Mouse (Mus musculus) limb, embryonic 14.5 days (tissue): ENCODE measurements at regions not wholly inside any gene's neighbourhood (a gene's known extent, or its start where the extent isn't known, plus 50 kb on each side); places are given as distances from the start of the nearest gene placed in this dataset.

Experiments
- ATAC-seq: fragments of 200-750 bp; cut with Nextera tagmentation; 2 replicates; pipeline ENCODE4 v1.8.0; 2017; ENCODE audit warnings: low read depth, moderate number of reproducible peaks, moderate TSS enrichment; ENCODE audit not compliant: low FRiP score
- DNase-seq: peaks from one replicate; pipeline ENCODE4 v3.0.0-alpha.2; 2015; ENCODE audit warnings: low spot score
- H3K27ac ChIP-seq: fragments of 300-500 bp; sonication (generic); replicated peaks from 2 replicates; pipeline ENCODE4 v1.5.1; 2014; ENCODE audit warnings: low read depth, mild to moderate bottlenecking, low read length, moderate library complexity, mixed read lengths
- H3K27me3 ChIP-seq: fragments of 300-500 bp; sonication (generic); 2 replicates; pipeline ENCODE4 v1.6.1; 2014; ENCODE audit warnings: low read length, mixed read lengths; ENCODE audit not compliant: control insufficient read depth, insufficient read depth
- H3K36me3 ChIP-seq: fragments of 300-500 bp; sonication (generic); 2 replicates; pipeline ENCODE4 v1.6.1; 2014; ENCODE audit warnings: mild to moderate bottlenecking, low read length, moderate library complexity, mixed read lengths; ENCODE audit not compliant: control insufficient read depth, insufficient read depth
- H3K4me1 ChIP-seq: fragments of 300-500 bp; sonication (generic); 2 replicates; pipeline ENCODE4 v1.6.1; 2014; ENCODE audit warnings: antibody characterized with exemption, low read length, mixed read lengths; ENCODE audit not compliant: control insufficient read depth, insufficient read depth
- H3K4me2 ChIP-seq: fragments of 300-500 bp; sonication (generic); replicated peaks from 2 replicates; pipeline ENCODE4 v1.6.1; 2014; ENCODE audit warnings: low read depth, mild to moderate bottlenecking, low read length, moderate library complexity; ENCODE audit not compliant: severe bottlenecking
- H3K4me3 ChIP-seq: fragments of 300-500 bp; sonication (generic); replicated peaks from 2 replicates; pipeline ENCODE4 v1.5.1; 2014; ENCODE audit warnings: low read length
- H3K9ac ChIP-seq: fragments of 300-500 bp; sonication (generic); 2 replicates; pipeline ENCODE4 v1.6.1; 2014; ENCODE audit warnings: mild to moderate bottlenecking, low read depth, low read length, moderate library complexity; ENCODE audit not compliant: severe bottlenecking
- H3K9me3 ChIP-seq: fragments of 300-500 bp; sonication (generic); 2 replicates; pipeline ENCODE4 v1.6.1; 2016; ENCODE audit warnings: low read length; ENCODE audit not compliant: control insufficient read depth
- POLR2A ChIP-seq: fragments of 200-500 bp; IDR thresholded peaks from 2 replicates; pipeline ENCODE4 v1.8.0; 2012; ENCODE audit warnings: inconsistent platforms, mild to moderate bottlenecking, moderate library complexity, borderline replicate concordance; ENCODE audit not compliant: insufficient read depth, insufficient read length; ENCODE audit errors: extremely low read depth
- WGBS: fragments of 180-500 bp; shearing (Covaris S2); extraction: QIAGEN DNeasy Blood & Tissue Kit; methylation state at CpG from one replicate; pipeline ENCODE4 v1.1.7; 2014; 5-methylcytosine and 5-hydroxymethylcytosine counted together

DNA sequence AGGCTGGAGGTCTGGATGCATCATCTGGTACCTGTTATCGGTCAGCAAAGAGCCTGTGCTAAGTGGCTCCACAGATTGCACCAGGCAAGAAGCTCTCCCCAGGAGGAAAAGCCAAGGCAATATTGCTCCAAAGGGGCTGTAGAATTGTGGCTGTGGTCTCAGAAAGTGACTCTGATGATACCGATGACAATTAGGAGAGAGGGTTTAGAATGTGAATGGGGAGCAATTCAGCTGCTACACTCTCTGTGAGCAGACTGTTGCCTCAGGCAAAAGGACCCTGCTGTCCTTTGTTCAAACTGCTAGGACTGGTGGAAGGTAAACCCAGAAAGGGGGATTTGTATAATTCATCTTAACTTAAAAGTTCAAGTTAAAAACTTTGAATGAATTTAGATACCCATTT is 186.2 kb upstream of the Isl1 start:
- TF ChIP-seq POLR2A: no peak
- 13% methylated on average over 2 of the region's 2 CpGs for WGBS
- DNase-seq: no peak

DNA sequence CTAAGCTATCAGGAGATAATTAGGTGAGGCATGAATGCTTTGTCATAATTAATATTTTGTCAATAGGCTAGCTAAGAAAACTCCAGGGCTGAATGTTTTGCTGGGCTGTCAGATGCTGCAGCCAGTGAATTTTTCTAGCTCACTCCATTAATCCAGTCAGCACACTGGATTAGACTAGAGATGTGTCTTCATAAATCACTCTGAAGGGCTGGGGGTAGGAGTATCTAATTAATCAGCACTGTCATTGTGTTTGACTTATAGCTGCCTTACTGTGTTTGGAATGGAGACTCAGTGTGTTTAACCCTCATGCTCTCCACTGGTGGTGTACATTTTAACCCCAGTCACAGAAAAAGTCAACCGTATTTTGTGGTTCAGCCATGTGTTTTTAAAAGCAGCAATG is 179.9 kb upstream of the Isl1 start:
- H3K27ac ChIP-seq: no peak overlapping the region
- TF ChIP-seq POLR2A: no peak
- H3K4me1 ChIP-seq: no peaks in the 10 kb centered on the region
- no peaks in the 10 kb centered on the region for H3K36me3 ChIP-seq
- ATAC-seq: no peak
- no peak overlapping the region for H3K4me3 ChIP-seq
- H3K4me2 ChIP-seq: no peak overlapping the region
- no peaks in the 10 kb centered on the region for H3K9me3 ChIP-seq
- no peak overlapping the region for H3K9ac ChIP-seq
- DNase-seq: no peak
- 21% methylated on average over 1 of the region's 1 CpGs for WGBS
- H3K27me3 ChIP-seq: no peaks in the 10 kb centered on the region

More for the DNA sequence above, 186.2 kb upstream of the Isl1 start:
- no peak overlapping the region for H3K27ac ChIP-seq
- ATAC-seq: no peak
- no peaks in the 10 kb centered on the region for H3K27me3 ChIP-seq
- no peaks in the 10 kb centered on the region for H3K4me1 ChIP-seq
- H3K4me2 ChIP-seq: no peak overlapping the region
- H3K9me3 ChIP-seq: no peaks in the 10 kb centered on the region
- H3K36me3 ChIP-seq: no peaks in the 10 kb centered on the region
- no peak overlapping the region for H3K9ac ChIP-seq
- H3K4me3 ChIP-seq: no peak overlapping the region

DNA sequence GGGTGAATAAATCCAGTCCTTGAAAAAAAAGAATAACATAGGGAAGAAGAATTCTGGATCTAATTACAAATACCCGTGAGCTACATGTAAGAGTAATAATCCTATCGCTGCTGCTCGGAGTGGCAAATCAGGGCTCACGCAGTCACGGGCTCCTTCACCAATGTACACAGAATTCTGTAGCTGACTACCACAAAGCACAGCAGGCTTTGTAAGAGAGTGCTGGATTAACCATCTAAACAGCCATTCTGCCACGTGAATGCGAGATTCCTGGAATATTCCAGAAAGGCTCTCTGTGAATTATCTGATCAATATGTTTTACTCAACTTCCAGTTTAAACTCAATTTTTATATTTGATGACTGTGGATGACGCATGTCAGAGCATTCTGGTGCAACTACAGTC is 165.1 kb upstream of the Isl1 start:
- 36% methylated on average over 8 of the region's 8 CpGs for WGBS
- no peak for ATAC-seq
- DNase-seq: no peak

DNA sequence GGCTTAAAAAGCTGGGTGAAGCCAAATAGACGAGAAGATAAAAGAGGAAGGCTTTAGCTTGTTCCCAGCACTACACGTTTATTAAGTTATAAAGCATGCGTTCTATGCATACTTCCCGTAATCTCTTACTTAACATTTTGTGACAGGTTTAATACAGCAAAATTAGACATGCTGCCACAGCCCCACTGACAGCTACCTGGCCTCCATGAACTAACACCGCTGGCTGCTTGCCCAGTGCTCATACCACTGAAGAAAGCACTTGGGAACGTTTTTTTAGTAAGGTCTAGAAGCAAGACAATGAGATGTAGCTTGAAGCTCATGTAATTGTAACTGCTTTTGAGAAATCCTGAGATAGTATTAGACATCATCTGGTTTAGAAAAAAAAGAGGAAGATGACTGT is 152.3 kb upstream of the Isl1 start:
- no peaks in the 10 kb centered on the region for H3K9me3 ChIP-seq
- H3K4me3 ChIP-seq: no peak overlapping the region
- 44% methylated on average over 6 of the region's 6 CpGs for WGBS
- no peak overlapping the region for H3K9ac ChIP-seq
- no peak for TF ChIP-seq POLR2A
- no peaks in the 10 kb centered on the region for H3K36me3 ChIP-seq
- ATAC-seq (no peak), DNase-seq (peak; percentile 5)
- H3K4me2 ChIP-seq: no peak overlapping the region
- no peaks in the 10 kb centered on the region for H3K27me3 ChIP-seq
- H3K4me1 ChIP-seq: no peaks in the 10 kb centered on the region
- H3K27ac ChIP-seq: no peak overlapping the region

More for the DNA sequence above, 165.1 kb upstream of the Isl1 start:
- TF ChIP-seq POLR2A: no peak
- H3K4me3 ChIP-seq: no peak overlapping the region
- H3K27me3 ChIP-seq: no peaks in the 10 kb centered on the region
- no peak overlapping the region for H3K4me2 ChIP-seq
- no peak overlapping the region for H3K9ac ChIP-seq
- no peaks in the 10 kb centered on the region for H3K9me3 ChIP-seq
- H3K36me3 ChIP-seq: no peaks in the 10 kb centered on the region
- H3K27ac ChIP-seq: no peak overlapping the region
- H3K4me1 ChIP-seq: no peaks in the 10 kb centered on the region

DNA sequence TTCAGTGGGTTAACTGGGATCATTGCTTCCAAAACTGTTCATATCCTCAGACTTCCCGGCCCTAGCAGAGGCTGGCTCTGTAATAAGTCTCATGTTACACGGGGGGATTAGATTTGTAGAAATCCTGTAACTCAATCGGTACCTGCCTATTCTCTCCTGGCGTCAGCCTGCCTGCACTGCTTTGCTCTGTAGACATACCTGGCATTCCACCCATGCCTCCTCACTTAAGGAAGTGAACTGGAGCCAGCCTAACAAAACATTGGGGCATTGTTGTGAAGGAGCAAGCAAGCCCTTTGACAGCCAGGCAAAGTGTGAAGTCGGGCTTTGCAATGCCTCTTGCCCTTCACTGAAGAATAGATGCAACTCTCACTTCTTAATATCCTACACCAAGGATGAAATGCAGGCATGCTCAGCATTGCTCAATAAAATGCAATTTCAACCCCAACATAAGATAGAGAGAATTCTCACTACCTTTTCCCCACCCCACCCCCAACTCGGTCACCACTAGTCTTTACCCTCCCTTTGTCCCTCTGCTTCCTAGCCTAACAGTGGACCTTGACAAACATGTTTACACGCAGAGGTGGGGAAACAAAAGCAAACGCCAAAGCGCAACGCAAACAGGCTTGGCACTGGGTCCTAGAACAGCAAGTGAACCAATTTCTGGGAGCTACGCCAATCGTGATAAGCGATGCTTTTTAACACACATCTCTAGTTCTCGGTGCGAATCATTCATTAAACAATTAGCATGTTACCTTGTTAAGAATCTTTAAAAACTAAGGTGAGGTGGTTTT is 133.9 kb upstream of the Isl1 start:
- no peak overlapping the region for H3K9ac ChIP-seq
- no peaks in the 10 kb centered on the region for H3K9me3 ChIP-seq
- WGBS: 25% methylated on average over 15 of the region's 15 CpGs
- no peak overlapping the region for H3K27ac ChIP-seq
- DNase-seq (no peak), ATAC-seq (no peak)
- H3K4me1 ChIP-seq: no peaks in the 10 kb centered on the region
- H3K4me3 ChIP-seq: no peak overlapping the region
- TF ChIP-seq POLR2A: no peak
- no peak overlapping the region for H3K4me2 ChIP-seq
- H3K36me3 ChIP-seq: no peaks in the 10 kb centered on the region
- no peaks in the 10 kb centered on the region for H3K27me3 ChIP-seq
